Mouse (Mus musculus) frontal cortex, adult 2 months (tissue): ENCODE results near the gene Dnajb13. TPM values are rescaled to one million over a fixed set of nuclear protein-coding genes. Genes with fewer than 3 reads are reported as not detected.

Experiments used
- DNase-seq, 2 experiments: peaks; one replicate each; pipeline ENCODE4 v3.0.0; 2022; ENCODE audit warnings: low spot score in 1 of 2; ENCODE audit errors: extremely low spot score in 1 of 2
- polyA plus RNA-seq: library from polyadenylated mRNA; depleted of rRNA; stranded (reverse); fragments of >200 nt; gene quantifications from 2 replicates; pipeline ENCODE4 v1.2.3, GENCODE M21; 2012

Gene Dnajb13
- polyA plus RNA-seq, 1 experiment: 0.98 TPM

- no peak for DNase-seq
These were observed 3.2 kb downstream of the Dnajb13 start for GRCm38 (mm10) chr7:100511602-100512001.

GRCm38 (mm10) chr7:100508670-100509069 is 6.1 kb downstream of the Dnajb13 start:
- no peak for DNase-seq

DNA sequence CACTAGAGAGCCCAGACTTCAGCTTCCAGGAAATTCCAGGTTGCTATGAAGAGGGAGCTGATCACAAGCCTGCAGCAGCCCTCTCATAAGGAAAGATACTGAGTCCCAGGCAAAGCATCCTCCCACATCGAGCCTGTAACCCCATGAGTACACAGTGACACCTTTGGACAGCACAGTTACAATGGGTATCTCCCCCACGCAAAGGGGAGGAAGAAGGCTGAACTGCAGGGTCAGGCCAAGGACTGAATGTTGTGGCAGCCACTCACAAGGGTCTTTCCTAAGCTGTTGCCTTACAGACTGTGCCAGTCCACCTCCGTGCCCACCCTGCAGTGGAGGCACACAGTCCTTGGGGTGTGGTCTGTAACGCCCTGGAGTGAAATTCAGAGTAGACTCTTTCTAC is 8.3 kb downstream of the Dnajb13 start:
- DNase-seq: no peak

GRCm38 (mm10) chr7:100504740-100505487 is 9.8 kb downstream of the Dnajb13 start:
- no peak for DNase-seq

- DNase-seq: no peak
These were observed 11.7 kb downstream of the Dnajb13 start for GRCm38 (mm10) chr7:100503076-100503475.

GRCm38 (mm10) chr7:100502374-100502922 is 12.3 kb downstream of the Dnajb13 start:
- no peak for DNase-seq

- DNase-seq: no peak
These were observed 12.9 kb downstream of the Dnajb13 start for GRCm38 (mm10) chr7:100501844-100502373.

DNA sequence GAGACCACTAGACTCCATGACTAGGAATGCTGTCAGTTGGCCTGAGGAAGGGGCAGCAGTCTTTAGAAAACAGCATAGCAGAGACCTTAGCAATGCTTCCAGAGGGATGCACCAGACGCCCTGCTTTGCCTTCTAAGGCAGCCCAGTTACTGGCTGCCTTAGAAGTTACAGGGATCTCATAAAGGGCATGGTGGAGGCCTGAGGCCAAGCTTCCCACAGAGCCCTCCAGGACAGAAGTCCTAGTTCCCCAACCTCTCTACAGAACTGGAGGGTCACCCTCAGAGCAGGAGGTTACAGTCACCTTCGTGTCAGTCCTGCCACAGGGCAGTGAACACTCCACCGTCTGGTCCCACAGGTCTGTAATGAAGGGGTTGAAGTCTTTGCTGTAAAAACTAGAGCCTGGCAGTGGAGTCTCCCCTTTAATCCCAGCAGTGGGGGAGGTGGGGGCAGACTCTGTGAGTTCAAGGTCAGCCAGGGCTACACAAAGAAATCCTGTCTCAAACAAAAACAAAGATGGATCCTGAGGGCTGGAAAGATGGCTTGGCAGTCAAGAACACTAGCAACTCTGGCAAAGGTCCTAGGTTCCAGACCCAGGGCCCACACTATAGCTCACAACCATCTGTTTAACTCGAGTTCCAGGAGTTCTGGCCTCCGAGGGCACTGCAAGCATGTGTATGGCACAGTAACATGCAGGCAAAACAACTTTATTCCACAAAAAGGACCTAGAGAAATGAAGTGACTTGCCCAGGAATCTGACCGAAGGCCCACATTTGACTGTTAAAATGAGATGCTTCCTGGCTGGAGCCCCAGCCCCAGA is 13.5 kb downstream of the Dnajb13 start:
- DNase-seq: no peak

DNA sequence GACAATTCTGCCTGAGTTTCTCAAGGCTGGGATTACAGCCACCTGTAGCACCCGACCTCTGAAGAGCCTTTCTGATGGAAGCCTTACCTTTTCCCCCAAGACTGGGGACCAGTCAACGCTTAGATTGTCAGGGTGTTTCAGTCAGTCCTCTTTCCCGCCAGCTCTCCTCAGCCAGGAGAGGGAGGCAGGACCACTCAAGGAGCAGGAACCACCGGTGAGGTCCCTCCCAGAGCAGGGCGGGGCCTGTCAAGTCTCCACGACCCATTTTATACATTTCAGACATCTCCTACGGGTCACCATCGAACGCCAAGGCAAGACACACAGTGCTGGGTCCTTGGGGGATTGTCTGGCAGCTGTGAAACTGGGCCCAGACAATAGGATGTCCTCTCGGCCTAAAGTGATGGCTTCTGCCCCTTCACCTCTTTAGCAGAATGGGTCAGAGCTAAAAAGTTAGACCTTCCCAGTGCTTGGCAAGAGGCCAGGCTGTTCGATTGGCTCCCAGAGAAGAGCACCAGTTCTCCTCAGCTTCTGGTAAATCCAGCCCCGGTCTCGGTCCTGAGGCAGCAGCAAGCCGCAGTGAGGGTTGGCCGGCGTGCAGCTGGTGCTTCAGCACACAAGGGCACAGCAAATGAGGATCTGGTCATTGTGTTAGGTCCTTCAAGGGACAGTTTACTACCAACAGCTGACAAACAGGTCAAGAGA is 14.3 kb downstream of the Dnajb13 start:
- no peak for DNase-seq

DNA sequence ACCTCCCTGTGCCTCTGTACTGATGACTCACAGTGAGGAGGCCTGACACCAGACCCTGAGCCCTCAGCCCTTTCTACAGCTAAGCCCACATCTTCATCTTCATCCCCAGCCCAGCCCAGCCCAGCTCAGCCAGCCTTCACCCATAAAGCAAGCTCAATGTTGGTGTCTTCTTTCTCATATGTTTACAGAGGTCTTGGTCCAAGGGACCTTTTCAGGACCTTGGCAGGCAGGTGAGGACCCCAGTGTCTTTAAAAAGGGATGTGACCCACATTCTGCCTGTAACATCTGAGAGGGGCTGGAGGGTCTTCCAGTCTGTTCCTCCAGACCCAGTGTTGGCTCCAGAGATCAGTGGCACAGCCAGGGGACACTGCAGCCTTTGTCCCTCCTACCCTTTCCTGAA is 15.3 kb downstream of the Dnajb13 start:
- no peak for DNase-seq

DNA sequence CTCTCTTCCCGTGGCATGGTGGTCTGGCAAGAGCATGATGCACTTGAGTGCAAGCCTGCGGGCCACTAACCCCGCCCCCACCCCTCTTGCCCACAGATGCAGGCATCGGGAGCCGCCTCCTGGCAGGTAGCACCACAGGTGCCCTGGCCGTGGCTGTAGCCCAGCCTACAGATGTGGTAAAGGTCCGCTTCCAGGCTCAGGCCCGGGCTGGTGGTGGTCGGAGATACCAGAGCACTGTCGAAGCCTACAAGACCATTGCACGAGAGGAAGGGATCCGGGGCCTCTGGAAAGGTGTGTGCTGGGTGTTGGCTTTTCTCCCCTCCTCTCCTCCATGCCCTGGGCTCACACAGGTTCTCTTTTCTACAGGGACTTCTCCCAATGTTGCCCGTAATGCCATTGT is 16.8 kb downstream of the Dnajb13 start:
- no peak for DNase-seq

DNA sequence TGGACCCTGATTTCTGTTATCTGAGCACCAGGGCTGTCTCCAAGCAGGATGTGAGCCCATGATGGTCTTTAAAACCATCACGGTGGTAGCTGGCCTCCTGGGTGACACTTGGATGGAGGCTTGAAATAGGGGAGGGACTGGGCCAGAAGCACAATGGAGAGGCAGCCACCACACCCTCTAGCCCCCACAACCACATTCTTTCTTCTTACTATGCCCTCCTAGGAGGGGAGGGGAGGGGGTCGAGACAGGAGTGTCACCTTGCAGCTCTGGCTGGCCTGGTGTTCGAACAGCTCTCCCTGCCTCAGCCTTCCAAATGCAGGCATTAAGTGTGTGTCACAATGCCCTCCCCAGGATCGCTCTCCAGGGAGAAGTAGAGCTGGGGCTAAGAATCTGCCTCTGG is 17.4 kb downstream of the Dnajb13 start:
- DNase-seq: no peak

DNA sequence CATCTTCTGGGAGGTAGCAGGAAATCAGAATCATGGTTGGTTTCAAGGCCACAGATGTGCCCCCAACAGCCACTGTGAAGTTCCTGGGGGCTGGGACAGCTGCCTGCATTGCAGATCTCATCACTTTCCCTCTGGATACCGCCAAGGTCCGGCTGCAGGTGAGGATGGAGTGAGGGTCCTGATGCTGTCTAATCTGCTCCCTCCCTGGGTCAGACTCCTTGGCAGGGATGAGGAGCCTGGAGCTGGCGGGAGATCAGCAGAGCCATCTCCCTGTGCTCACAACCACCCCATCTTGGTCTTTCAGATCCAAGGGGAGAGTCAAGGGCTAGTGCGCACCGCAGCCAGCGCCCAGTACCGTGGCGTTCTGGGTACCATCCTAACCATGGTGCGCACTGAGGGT is 18.0 kb downstream of the Dnajb13 start:
- DNase-seq: no peak

- no peak for DNase-seq
These were observed 18.4 kb downstream of the Dnajb13 start for GRCm38 (mm10) chr7:100496371-100496770.

GRCm38 (mm10) chr7:100495581-100496251 is 19.0 kb downstream of the Dnajb13 start:
- peak; percentile 46 to 70 for DNase-seq

DNA sequence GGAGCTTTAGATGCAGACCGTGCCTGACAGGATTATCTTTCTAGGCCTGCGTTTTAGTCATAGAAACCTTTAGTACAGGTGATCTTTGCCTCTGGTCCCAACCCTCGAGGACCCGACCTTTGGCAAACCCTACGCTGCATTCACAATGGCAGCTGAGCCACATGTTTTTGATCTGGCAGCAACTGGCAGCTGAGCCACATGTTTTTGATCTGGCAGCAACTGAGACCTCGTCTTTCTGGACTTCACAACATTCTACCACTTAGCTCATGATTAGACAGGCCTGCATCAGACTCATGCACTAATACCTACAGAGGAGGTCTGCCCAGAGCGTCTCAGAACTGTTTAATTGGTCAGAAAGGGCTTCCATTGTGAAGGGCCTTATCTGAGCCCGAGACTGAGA is 19.7 kb downstream of the Dnajb13 start:
- DNase-seq: no peak

- no peak for DNase-seq
These were observed 20.3 kb downstream of the Dnajb13 start for GRCm38 (mm10) chr7:100494415-100494831.

DNA sequence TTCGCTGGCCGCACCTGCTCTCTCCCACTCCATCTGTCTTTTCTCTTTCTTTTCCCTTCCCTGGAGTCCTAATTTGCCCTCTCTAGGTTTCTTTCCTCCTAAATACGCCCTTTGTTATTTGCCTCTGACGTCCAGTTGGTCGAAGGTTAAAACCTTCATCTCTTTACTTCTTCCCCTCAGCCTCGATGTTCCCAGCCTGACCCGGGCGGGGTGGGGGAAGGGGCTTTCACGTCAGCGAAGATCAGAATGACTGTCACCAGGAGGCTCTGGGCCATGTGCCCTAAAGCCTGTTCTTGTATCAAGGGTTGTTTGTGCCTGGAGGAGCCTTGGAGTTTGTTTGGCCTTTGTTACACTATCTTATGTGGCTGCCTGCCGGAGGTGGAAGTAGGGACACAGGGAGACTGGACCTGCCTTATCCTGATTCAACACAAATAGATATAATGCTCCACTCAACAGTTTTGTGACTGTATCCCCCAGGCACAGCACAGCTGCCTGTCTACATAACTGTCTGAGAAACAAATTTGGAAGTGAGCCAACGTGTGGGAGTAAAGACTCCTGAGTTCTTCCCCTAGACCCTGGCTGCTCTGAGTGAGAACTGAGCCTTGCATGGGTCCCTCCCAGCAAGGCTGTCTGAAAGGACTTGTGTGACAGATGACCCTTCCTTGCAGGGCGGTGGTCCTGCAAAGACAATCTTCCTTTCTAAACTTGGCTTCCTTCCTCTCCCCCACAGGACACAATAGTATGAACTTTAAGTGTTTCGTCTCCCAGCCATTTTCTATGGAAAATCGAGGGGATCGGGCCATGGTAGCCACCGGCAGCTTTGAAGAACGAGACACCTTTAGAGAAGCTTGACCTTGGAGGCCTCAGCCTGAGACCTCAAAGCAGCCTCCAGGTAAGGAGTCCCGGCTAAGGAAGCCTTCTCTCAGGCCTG is 21.0 kb downstream of the Dnajb13 start:
- DNase-seq: peak in 1 of 2 experiments; percentile 46

DNA sequence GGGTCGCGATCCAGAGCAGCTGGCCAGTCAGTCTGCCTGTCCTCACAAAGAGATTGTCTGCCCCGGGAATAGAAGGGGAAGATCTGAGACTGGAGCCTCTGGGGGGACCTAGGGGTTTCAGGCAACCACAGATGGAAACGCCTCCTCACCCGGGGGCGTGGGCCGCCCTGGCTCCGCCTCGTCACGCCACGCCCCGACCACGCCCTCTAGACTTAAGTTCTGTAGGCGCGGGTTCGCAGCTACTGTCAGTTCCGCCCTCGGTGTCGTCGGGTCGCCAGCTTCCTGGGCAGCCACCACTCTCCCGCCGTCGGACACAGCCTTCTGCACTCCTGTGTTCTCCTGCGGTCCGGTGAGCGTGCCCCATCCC is 21.7 kb downstream of the Dnajb13 start, which contains the start of gene Ucp2:
TSS of gene Ucp2 (plus strand) at position 221 of the 367 bp plus-strand sequence.
- DNase-seq: peak in 1 of 2 experiments; percentile 68
